Mouse (Mus musculus): Measurements from ENCODE around the gene Zfp583.
"Not testable (repeated sequence)": the region's sequence is repeated elsewhere in the genome, so short reads cannot be mapped to it uniquely, and the experiment has no call there.

Gene Zfp583

DNA sequence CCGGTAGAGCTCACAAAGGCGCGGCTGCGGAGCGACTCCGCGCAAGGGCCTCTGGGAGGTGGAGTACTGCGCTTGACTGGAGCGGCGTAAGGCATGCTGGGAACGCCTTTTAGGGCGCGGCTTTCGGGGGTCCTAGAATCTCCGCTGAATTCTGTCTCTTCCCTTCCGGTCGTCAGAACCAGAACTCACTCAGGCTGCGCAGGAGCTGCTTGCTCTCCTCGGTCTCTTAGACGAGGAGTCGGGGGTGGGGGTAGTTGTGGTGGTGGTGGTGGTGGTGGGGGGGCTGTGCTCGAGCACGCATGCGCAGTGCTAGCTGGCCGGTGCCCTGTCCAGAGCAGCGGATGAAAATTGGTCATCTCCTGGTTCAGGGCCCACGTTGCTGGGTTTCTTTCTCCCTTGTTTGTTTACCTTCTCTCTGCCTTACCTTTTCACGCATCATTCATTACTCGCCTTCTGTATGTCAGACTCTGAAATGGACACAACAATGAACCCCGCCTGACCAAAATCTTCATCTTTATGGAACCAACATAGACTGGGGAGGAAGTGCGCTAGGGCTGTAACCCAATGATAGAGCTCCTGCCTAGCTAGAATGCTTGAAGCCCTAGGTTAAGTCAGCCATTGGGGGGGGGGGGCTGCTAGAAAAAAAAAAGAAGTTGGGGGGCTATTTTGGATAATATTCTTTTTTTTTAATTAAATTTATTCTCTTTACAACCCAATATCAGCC, at the start of gene Zfp583:
TSS of gene Zfp583 (minus strand) at position 53 of the 724 bp plus-strand sequence.
- peak; percentile 86 for DNase-seq (ENCODE audit: low spot score)

DNA sequence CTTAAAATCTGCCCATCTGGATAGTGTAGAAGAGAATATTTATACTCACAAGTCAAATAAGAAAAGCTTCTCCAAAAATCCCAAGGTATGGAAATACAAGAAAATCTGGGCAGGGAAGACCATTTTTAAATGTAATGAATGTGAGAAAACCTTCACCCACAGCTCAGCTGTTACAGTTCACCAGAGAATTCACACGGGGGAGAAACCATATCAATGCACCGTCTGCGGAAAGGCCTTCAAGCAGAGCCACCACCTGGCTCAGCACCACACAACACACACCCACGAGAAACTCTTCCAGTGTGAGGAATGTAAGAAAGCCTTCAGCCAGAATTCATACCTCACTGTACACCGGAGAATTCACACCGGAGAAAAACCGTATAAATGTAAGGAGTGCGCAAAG, 47.4 kb upstream of the Zfp583 start:
- no peak for DNase-seq (ENCODE audit: low spot score)

DNA sequence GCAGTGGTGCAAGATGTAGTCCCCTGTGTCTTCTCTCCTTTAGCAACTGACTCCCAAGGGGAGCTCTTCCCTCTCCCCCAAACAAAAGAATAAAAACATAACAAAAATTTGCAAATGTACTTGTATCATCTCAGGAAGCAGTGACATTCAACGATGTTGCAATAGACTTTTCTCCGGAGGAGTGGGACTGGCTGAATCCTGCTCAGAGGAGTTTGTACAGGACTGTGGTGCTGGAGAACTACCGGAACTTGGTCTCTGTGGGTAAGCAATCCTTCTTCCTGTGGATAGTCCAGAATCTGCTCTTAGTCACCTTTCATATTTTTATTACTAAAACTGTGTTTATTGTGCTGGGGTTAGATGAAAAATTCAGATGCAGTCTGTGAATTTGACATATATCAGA, 41.9 kb upstream of the Zfp583 start:
- no peak for DNase-seq (ENCODE audit: low spot score)

DNA sequence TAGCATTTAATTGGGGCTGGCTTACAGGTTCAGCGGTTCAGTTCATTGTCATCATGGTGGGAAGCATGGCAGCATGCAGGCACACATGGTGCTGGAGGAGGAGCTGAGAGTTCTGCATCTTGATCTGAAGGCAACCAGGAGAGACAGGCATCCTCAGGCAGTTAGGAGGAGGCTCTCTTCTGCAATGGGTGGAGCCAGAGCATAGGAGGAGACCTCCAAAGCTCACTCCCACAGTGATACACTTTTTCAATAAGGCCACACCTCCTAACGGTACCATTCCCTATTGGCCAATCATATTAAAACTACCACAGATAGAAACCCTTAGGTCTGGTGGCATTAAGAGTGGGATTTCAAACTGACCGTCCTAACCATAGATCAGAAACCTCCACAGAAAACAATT, 38.4 kb upstream of the Zfp583 start:
- DNase-seq (ENCODE audit: low spot score) = no peak

DNA sequence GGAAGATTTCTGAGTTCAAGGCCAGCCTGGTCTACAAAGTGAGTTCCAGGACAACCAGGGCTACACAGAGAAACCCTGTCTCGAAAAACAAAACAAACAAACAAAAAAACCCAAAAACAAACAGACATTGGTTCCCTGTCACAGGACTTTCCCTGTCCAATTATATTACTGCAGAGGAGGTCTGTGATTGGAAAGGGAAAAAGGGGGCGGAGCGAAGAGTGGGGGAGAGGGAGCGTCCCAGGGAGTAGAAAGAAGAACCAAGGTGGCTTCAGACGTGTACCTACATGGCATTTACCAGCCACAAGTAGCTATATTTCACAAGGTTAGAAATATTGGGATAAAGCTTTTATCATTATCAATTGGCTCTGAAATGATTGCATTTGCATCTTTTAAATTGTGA, 37.1 kb upstream of the Zfp583 start:
- not testable (repeated sequence) for DNase-seq (ENCODE audit: low spot score)

DNA sequence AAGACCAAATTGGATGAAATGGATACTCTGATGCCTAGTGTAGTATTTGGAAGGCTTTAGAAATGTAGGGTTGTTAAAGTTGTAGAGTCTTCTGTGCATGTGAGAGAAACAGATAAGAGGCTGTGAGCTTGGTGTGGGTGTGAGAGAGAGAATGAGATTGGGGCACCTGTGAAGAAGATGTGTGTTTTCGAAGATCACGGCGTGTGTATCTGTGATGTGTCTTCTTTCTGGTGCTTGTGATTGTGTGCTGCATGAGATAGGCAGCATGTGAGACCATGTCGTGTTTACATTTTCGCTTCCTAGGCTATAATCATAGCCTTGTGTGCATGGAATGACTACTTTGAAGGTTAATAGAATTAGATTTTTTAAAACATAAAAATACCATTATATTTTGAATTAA, 36.1 kb upstream of the Zfp583 start:
- DNase-seq (ENCODE audit: low spot score) = no peak

DNA sequence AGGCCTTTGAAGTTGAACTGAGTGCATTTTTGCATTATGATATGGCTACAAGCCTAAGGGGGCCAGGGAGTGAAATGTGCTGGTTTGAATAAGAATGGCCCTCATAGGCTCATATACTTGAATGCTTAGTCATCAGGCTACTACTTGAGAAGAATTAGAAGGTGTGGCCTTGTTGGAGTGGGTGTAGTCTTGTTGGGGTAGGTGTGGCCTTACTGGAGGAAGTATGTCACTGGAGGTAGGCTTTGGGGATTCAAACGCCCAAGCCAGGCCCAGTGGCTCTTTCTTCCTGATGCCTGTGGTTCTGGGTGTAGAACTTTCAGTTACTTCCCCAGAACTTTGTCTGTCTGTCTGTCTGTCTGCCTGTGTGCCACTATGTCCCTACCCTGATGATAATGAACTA, 33.7 kb upstream of the Zfp583 start:
- no peak for DNase-seq (ENCODE audit: low spot score)

DNA sequence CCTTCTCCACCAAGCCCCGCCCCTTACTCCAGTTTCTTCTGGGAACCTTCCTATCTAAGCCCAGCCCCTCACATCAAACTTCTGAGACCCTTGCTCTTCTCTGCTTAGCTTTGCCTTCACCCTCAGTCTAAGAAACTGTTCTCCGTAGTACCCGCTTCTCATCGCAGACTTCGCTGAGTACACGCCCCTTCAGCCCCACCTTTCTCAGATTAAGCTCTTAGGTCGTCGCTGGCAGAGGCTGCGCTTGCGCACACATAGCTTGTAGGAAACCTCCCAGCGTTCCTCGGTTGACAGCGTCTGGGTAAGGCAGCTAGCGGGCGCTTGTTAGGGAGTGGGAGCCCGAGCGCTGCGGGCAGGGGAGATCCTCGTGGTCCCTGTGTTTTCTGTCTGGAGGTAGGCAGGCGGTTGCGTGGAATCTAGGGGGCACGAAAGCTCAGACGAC, 32.0 kb upstream of the Zfp583 start, which contains the start of gene Zfp78:
TSS of gene Zfp78 (plus strand) at position 234 of the 442 bp plus-strand sequence.
- DNase-seq (ENCODE audit: low spot score) = no peak

DNA sequence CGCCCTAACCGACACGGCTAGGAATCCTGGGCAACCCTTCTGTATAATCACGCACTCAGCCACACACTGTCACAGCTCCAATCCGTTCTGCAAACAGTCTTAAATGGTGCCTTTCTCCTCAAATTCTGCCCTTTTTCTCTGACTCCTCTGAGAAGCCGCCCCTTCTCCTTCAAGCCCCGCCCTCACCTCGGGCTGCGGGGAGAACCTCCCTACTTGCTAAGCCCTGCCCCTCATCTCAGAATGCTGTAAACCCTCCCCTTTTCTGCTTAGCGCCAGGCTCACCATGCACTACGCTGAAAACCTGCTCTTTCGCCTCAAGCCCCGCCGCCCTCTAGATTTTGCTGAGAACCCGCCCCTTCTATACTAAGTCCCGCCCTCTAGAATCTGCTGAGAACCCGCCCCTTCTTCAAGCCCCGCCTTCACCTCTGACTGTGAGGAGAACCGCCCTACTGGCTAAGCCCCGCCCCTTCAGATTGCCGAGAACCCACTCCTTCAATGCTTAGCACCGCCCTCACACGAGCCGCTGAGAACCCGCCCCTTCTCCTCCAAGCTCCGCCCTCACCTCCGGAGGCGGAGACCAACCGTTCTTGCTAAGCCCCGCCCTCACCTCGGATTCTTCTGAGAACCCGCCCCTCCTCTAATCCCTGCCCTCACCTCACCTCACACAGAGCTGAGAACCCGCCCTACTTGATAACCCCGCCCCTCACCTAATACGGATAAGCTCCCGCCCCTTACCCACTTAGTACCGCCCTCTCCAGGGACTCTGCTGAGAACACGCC, 31.4 kb upstream of the Zfp583 start:
- peak; percentile 99 for DNase-seq (ENCODE audit: low spot score)

DNA sequence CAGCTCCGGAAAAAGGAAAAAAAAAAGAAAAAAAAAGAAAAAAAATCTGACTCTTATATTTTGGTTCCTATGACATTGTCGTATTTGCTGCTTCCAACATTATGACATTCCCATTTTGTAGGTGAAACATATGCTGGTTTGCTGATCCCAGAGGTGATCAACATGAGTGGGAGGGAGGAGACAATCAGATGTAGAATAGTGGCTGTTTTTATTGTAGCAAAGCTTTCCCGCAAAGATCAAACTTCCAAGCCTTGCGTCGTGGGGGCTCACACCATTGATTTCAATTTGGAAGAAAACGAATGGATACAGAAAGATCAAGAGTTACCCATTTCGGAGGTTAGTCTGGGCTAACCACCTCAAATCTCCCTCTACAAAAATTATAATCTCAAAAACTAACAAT, 30.7 kb upstream of the Zfp583 start:
- no peak for DNase-seq (ENCODE audit: low spot score)

DNA sequence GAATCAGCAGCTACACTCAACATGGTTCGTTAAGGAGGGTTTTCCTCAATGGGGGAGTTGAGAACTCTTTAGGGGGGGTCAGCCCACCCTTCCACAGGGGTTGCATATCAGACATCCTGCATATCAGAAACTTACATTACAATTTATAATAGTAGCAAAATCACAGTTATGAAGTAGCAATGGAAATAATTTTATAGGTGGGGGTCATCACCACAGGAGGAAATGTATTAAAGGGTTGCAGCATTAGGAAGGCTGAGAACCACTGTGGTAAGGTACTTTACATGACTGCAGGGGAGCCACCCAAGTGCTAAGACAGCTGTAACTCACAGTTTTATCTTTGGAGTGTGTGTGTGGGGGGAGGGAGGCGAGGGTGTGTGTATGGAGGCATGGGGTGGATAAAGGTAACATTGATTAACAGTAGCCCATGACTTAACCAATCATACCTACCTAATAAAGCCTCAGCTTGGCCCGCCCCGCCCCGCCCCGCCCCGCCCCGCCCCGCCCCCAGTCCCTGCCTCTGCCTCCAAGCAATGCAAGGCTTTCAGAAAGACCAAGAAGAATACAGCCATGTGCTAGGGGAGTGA, 29.5 kb upstream of the Zfp583 start:
- DNase-seq (ENCODE audit: low spot score) = no peak

DNA sequence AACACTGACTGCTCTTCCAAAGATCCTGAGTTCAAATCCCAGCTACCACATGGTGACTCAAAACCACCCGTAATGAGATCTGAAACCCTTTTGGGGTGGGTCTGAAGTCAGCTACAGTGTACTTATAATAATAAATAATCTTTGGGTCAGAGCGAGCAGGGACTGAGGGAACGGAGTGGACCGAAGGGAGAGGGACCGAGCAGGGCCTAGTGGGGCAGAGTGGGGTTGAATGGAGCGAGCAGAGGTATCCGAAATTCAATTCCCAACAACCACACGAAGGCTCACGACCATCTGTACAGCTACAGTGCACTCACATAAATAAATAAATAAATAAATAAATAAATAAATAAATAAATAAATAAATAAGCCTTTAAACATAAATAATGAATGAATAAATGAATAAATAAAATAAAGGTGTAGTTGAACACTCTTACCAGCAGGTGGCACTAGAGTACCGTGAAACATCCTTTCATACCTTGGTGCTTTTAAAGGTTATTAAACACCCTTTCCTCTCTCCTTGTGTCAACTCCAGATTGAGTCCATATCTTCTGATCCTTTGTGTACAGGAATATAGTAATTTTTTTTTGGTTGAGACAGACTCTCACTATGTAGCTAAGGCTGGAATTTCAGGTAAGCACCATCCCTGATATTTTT, 28.0 kb upstream of the Zfp583 start:
- DNase-seq (ENCODE audit: low spot score) = no peak

DNA sequence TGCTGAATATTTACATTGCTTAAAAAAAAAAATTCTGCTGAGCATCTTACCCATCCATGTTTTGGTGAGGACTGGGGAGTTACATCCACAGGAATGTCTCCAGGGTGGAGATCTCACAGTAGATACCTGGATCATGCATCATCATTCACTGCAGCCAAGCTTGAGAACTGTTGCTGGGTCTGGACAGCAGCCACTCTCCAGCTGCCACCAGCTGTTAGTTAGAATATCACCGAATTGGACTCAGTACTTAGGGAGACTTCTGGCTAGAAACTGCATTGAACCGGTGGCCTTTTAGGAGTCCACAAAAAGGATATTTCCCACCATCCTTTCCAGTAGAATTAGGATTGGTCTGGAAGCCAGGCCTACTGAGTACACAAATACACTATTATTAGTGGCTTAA, 27.0 kb upstream of the Zfp583 start:
- DNase-seq (ENCODE audit: low spot score) = no peak

DNA sequence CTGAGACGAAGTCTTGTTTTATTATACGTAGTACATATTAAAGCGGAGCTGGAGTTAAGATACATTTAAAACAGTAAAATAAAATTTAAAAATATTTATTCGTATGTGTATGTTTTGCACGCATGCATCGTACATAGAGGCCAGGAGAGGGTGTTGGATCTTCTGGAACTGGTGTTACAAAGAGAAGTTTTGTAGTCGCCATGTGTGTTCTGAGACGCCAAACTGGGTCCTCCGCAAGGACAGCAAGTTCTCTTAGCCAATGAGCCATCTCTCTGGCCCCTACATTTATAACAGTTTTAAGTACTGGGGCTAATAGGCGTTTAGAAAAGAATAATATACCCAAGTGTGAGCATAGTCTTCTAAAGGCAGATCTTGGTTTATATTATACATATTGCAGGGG, 13.0 kb upstream of the Zfp583 start:
- DNase-seq (ENCODE audit: low spot score) = no peak

DNA sequence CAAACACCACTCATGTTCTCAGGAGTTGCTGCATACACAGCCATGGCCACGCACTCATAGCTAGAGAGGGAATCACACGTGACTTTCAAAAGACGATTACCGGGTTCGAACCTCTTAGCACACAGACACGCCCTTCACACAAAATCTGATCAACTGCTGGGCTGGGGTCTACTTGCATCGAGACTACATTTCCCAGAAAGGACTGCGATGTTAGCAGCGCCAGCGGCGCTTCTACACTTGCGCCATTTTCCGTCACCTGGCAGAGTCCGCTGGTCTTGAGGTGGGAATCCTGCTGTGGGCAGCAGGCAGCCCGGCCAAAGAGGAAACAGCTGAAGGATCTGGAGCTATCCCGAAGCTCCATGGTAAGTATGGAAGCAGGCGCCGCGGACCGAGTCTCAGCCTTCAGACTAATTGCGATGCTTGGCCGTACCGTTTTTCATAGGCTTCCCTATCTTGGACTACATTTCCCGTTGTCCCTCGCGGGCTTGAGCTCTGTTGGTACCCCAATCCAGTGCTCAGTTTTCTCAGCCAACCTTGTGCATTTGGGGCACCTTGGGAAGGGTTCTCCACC, 12.5 kb upstream of the Zfp583 start, which contains the start of gene Gm3854:
TSS of gene Gm3854 (plus strand) at position 259 of the 571 bp plus-strand sequence.
- peak; percentile 80 for DNase-seq (ENCODE audit: low spot score)

DNA sequence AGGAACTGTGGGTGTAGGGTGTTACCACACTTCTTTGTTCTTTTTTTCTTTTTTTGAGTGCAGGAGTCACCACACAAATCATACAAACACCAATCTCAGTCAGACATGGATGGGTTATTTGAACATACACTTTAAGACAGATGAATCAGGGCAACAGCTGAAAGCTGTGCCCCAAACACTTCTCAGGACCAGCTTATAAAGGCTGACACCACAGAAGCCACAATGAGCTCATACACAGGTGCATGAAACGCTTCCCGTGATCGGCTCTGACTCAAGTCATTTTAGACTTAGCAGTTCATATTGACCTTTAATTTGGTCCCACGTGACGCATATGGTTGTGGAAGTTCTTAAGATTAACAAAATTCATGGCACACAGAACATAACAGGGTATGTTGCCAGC, 8.8 kb upstream of the Zfp583 start:
- DNase-seq (ENCODE audit: low spot score) = no peak

DNA sequence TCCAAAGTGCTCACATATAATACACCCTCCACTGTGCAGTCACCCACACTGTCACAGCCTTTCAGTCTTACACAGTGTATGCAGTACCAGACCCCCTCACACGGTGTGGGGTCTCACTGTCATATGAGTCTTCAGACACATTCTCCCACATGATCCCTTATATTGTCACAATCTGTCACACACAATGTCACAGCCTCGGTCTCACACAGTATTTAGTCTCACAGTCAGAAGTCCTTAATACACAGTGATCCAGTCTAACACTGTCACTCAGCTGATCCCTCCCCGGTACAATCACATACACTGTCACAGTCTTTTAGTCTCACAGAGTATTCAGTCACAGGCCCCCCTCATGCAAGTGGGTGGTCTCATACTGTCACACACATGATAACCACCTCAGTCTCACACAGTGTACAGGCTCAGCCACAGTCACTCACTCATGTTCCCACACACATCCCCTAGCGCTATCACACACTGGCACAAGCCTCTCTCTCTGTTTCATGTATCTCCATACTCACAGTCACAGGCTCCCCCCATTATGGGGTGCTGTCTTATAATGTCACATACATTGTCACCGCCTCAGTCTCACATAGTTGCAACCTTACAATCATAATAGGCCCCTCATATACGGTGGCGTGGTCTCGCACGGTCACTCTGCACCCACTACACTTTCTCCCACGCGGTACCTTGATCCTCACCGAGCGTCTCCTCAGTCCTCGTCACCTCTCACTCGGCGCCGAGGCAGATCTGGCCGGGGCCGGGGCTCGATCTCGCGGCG, 440 bp downstream of the Zfp583 start:
- DNase-seq (ENCODE audit: low spot score) = no peak

DNA sequence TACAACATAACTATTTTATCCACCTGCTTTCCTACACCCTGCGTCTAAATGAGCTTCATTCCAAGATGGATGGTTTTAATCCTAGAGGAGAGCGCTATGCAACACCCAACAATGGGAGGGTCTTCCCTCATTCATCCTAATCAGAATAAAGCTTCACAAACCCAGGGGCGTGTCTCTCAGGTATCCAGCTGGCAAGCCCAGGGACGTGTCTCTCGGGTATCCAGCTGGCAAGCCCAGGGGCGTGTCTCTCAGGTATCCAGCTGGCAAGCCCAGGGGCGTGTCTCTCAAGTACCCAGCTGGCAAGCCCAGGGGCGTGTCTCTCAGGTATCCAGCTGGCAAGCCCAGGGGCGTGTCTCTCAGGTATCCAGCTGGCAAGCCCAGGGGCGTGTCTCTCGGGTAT, 30.3 kb downstream of the Zfp583 start:
- not testable (repeated sequence) for DNase-seq (ENCODE audit: low spot score)

DNA sequence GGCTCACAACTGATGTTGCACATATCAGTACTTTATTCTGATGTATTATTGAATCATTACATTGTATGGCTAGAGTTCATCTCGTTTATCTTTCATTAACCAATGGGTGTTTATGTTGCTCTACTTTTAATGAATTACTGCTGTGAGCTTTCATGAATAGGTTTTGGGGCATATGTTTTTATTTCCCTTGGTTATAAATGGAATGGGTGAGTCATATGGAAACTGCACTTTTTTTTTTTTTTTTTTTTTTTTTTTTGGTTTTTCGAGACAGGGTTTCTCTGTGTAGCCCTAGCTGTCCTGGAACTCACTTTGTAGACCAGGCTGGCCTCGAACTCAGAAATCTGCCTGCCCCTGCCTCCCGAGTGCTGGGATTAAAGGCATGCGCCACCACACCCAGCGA, 40.0 kb downstream of the Zfp583 start:
- DNase-seq (ENCODE audit: low spot score) = not testable (repeated sequence)

DNA sequence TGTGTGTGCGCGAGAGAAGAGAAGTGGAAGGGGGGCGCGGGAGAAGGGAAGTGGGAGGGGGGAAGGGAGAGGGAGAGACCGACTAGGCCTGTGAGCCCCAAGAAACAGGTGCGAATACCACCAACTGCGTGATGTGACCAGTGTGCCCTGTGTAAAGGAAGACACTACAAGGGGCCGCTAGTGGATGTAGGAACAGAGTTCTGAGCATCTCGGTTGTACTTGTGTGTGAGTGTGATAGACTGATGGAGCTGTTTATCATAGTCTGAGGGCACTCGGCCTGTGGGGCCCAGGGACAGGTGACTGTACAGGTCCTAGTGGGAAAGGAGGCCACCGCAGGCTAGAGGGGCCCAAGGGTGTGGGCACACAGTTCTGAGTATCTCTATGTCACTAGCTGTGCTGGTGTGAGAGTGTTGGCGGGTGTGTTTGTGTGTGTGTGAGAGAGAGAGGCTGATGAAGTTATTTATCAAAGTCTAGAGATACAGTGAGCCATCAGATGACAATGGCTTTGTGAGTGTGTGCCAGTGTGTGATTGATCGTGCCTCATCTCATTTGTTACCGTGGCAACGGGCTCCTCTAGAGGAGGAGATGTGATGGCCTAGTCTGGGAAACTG, 44.1 kb downstream of the Zfp583 start:
- no peak for DNase-seq (ENCODE audit: low spot score)
